14 mouse cellular contexts compared by ENCODE assay signal in genomic region chr2:156658751-156659150, GRCm38 (mm10). TPM values are rescaled to one million over a fixed set of nuclear protein-coding genes. Genes with fewer than 3 reads are reported as not detected.
DNase-seq lines count a peak whose midpoint lies in the region; ATAC-seq and TF ChIP-seq lines count a peak whose summit lies in the region.
"Had no signal": no experiment of that assay in that cellular context is flagged by ENCODE, and none has a peak within 500 bp of the region (broad histone marks: within the 10 kb centered on the region; RNA-seq: fewer than 3 reads in every experiment).

No protein-coding gene starts in this region.

- no peaks in the 10 kb centered on the region for H3K4me1 ChIP-seq in midbrain, postnatal 0 days (ENCODE audit: insufficient read depth, low read length)
- H3K4me1 ChIP-seq in midbrain, embryonic 16.5 days (ENCODE audit: control insufficient read depth, insufficient read depth, low read length), result no peaks in the 10 kb centered on the region
- H3K4me1 ChIP-seq in embryonic fibroblast, embryonic 13.5 days (ENCODE audit: control insufficient read depth, insufficient read depth, low read length), result no peaks in the 10 kb centered on the region
- H3K4me1 ChIP-seq: embryonic facial prominence, embryonic 15.5 days; heart, embryonic 12.5 days; limb, embryonic 15.5 days; megakaryocyte, embryonic 14.5 days had no signal

- DNase-seq in embryo, embryonic 11 days, result peak; percentile 18
- DNase-seq in embryo, embryonic 9.5 days (ENCODE audit: extremely low spot score), result no peak
- DNase-seq in midbrain, postnatal 0 days (ENCODE audit: low spot score), result no peak
- peak; percentile 75 for DNase-seq in right cerebral cortex, postnatal 14 days
- DNase-seq in yolk sac, embryonic 10.5 days (ENCODE audit: low spot score), result no peak
- DNase-seq in kidney, adult 9 months, result no peak
- DNase-seq: cerebellum, adult 11 months; thymus, postnatal 14 days had no signal

- no peaks in the 10 kb centered on the region for H3K27me3 ChIP-seq in midbrain, postnatal 0 days (ENCODE audit: insufficient read depth, low read length)
- H3K27me3 ChIP-seq in midbrain, embryonic 16.5 days (ENCODE audit: control insufficient read depth, insufficient read depth, low read depth, low read length), result no peaks in the 10 kb centered on the region
- H3K27me3 ChIP-seq: embryonic facial prominence, embryonic 15.5 days had no signal

- WGBS in midbrain, postnatal 0 days, result 62% methylated on average over 7 of the region's 7 CpGs
- WGBS in midbrain, embryonic 16.5 days, result 52% methylated on average over 7 of the region's 7 CpGs

- peak; percentile 41; the same call in 1 of the 2 replicates for TF ChIP-seq CTCF in midbrain, postnatal 0 days (IDR thresholded peaks at IDR 0.05)
- peak; percentile 24; the same call in 1 of the 2 replicates for TF ChIP-seq CTCF in embryonic fibroblast, embryonic 13.5 days (IDR thresholded peaks at IDR 0.05; ENCODE audit: borderline replicate concordance, insufficient read depth, low read length)

- H3K9ac ChIP-seq in midbrain, postnatal 0 days (replicated peaks; ENCODE audit: low read length, poor library complexity, severe bottlenecking), result no peak overlapping the region
- no peak overlapping the region for H3K9ac ChIP-seq in midbrain, embryonic 16.5 days (ENCODE audit: low read depth, low read length)
- H3K9ac ChIP-seq: embryonic facial prominence, embryonic 15.5 days; heart, embryonic 12.5 days; limb, embryonic 15.5 days had no signal

- H3K27ac ChIP-seq in midbrain, postnatal 0 days (ENCODE audit: low read depth, low read length), result no peak overlapping the region
- no peak overlapping the region for H3K27ac ChIP-seq in midbrain, embryonic 16.5 days (ENCODE audit: low read length)
- H3K27ac ChIP-seq in embryonic fibroblast, embryonic 13.5 days (ENCODE audit: insufficient read depth, low read length), result no peak overlapping the region
- H3K27ac ChIP-seq: embryonic facial prominence, embryonic 15.5 days; limb, embryonic 15.5 days had no signal

- no peak overlapping the region for H3K4me2 ChIP-seq in midbrain, postnatal 0 days (ENCODE audit: low read depth, low read length, poor library complexity, severe bottlenecking)
- H3K4me2 ChIP-seq in midbrain, embryonic 16.5 days (ENCODE audit: low read length), result no peak overlapping the region
- H3K4me2 ChIP-seq: embryonic facial prominence, embryonic 15.5 days; heart, embryonic 12.5 days; limb, embryonic 15.5 days had no signal

- H3K4me3 ChIP-seq in midbrain, postnatal 0 days (ENCODE audit: low read depth, low read length), result no peak overlapping the region
- H3K4me3 ChIP-seq in midbrain, embryonic 16.5 days (ENCODE audit: low read depth, low read length), result no peak overlapping the region
- no peak overlapping the region for H3K4me3 ChIP-seq in embryonic fibroblast, embryonic 13.5 days (ENCODE audit: insufficient read depth, low read length)
- H3K4me3 ChIP-seq: embryonic facial prominence, embryonic 15.5 days; heart, embryonic 12.5 days; limb, embryonic 15.5 days; megakaryocyte, embryonic 14.5 days had no signal

- TF ChIP-seq POLR2A in embryonic fibroblast, embryonic 13.5 days (IDR thresholded peaks at IDR 0.05; ENCODE audit: low read depth, low read length), result no peak

- H3K9me3 ChIP-seq in midbrain, postnatal 0 days (ENCODE audit: low read length), result no peaks in the 10 kb centered on the region
- H3K9me3 ChIP-seq in midbrain, embryonic 16.5 days (replicated peaks; ENCODE audit: control insufficient read depth, low read length, poor library complexity, severe bottlenecking), result no peaks in the 10 kb centered on the region
- H3K9me3 ChIP-seq: embryonic facial prominence, embryonic 15.5 days; heart, embryonic 12.5 days; limb, embryonic 15.5 days; megakaryocyte, embryonic 14.5 days had no signal

- no peaks in the 10 kb centered on the region for H3K36me3 ChIP-seq in midbrain, postnatal 0 days (ENCODE audit: insufficient read depth, low read length)
- H3K36me3 ChIP-seq in midbrain, embryonic 16.5 days (ENCODE audit: control insufficient read depth, insufficient read depth, low read length), result no peaks in the 10 kb centered on the region
- H3K36me3 ChIP-seq: embryonic facial prominence, embryonic 15.5 days; heart, embryonic 12.5 days; limb, embryonic 15.5 days had no signal

- ATAC-seq in midbrain, postnatal 0 days (ENCODE audit: low FRiP score), result no peak
- no peak for ATAC-seq in midbrain, embryonic 16.5 days

RNA-seq across cellular contexts. Expression of gene Dlgap4, which starts 45.2 kb away (rescaled TPM):
- total RNA-seq in midbrain, postnatal 0 days (2014; rRNA removed), result 188 and 246 TPM in 2 replicates
- 224 and 240 TPM in 2 replicates for polyA plus RNA-seq in midbrain, postnatal 0 days (2015; fragmentation: Nextera tagmentation; extraction: Ambion mirVana)
- 270 and 271 TPM in 2 replicates for polyA plus RNA-seq in midbrain, embryonic 16.5 days (2015; fragmentation: Nextera tagmentation; extraction: Ambion mirVana)
- polyA plus RNA-seq in embryonic fibroblast, embryonic 13.5 days (2011; ENCODE audit: insufficient read length, low read depth, missing spikeins), result 58.4 and 71.4 TPM in 2 replicates

Comparison
In these comparisons a context has a peak if more than half of its experiments do, and no peak if none do; other contexts are left out.
1. DNase-seq: peak in embryo, embryonic 11 days (single experiment) and right cerebral cortex, postnatal 14 days (single experiment); none in embryo, embryonic 9.5 days (single experiment), midbrain, postnatal 0 days (single experiment), yolk sac, embryonic 10.5 days (single experiment) and kidney, adult 9 months (single experiment).